Mouse (Mus musculus) lung, adult 2 months (tissue): ENCODE measurements around the gene Tbx2. TPM values are rescaled to one million over a fixed set of nuclear protein-coding genes. Genes with fewer than 3 reads are reported as not detected.
A peak's percentile ranks its signal among the peaks of the same experiment; 100 is the strongest.

Experiments
- DNase-seq: peaks from one replicate; pipeline ENCODE4 v3.0.0; 2022
- H3K4me1 ChIP-seq: fragments of 200-500 bp; 2 replicates; pipeline ENCODE4 v1.6.1; 2011; ENCODE audit warnings: low read length; ENCODE audit not compliant: control insufficient read depth, insufficient read depth
- H3K4me3 ChIP-seq: fragments of 200-500 bp; replicated peaks from 2 replicates; pipeline ENCODE3; 2011; ENCODE audit warnings: low read depth, mild to moderate bottlenecking, control low read depth, low read length; ENCODE audit errors: extremely low read depth
- CTCF ChIP-seq: fragments of 200-500 bp; IDR thresholded peaks from 2 replicates; pipeline ENCODE4 v1.5.1; 2011; ENCODE audit warnings: mild to moderate bottlenecking, low read length, control low read depth; ENCODE audit not compliant: insufficient read depth
- POLR2A ChIP-seq: fragments of 200-500 bp; IDR thresholded peaks from 2 replicates; pipeline ENCODE4 v1.6.1; 2011; ENCODE audit warnings: low read depth, mild to moderate bottlenecking, control low read depth, low read length, borderline replicate concordance; ENCODE audit errors: extremely low read depth
- WGBS: fragments of 180-500 bp; shearing (Covaris S2); methylation state at CpG from one replicate; pipeline ENCODE4 v1.1.7; 2018; 5-methylcytosine and 5-hydroxymethylcytosine counted together
- polyA plus RNA-seq: library from polyadenylated mRNA; depleted of rRNA; stranded (reverse); fragments of >200 nt; gene quantifications from 2 replicates; pipeline ENCODE4 v1.2.3, GENCODE M21; 2012

Gene Tbx2
- polyA plus RNA-seq, 1 experiment = 257 TPM

- Histone ChIP-seq H3K4me1 (no peaks in the 10 kb centered on the region), H3K4me3 (no peak overlapping the region)
- TF ChIP-seq POLR2A (no peak), CTCF (no peak)
- DNase-seq = no peak
- WGBS = 70% methylated on average over 1 of the region's 1 CpGs
Measured at GRCm38 (mm10) chr11:85805779-85806178, 26.6 kb upstream of the Tbx2 start.

GRCm38 (mm10) chr11:85807353-85807752, 25.0 kb upstream of the Tbx2 start:
- DNase-seq = no peak
- Histone ChIP-seq H3K4me1 (peaks cover 6% of the 10 kb centered on the region), H3K4me3 (no peak overlapping the region)
- 60% methylated on average over 11 of the region's 11 CpGs for WGBS
- TF ChIP-seq POLR2A (no peak), CTCF (no peak)

GRCm38 (mm10) chr11:85811229-85811628, 21.1 kb upstream of the Tbx2 start:
- H3K4me3 ChIP-seq = no peak overlapping the region
- peaks cover 10% of the 10 kb centered on the region for H3K4me1 ChIP-seq
- TF ChIP-seq POLR2A (no peak), CTCF (no peak)
- WGBS = 48% methylated on average over 4 of the region's 4 CpGs
- no peak for DNase-seq

GRCm38 (mm10) chr11:85811676-85812075, 20.7 kb upstream of the Tbx2 start:
- 88% methylated on average over 5 of the region's 5 CpGs for WGBS
- TF ChIP-seq CTCF = no peak
- no peak for TF ChIP-seq POLR2A
- DNase-seq = no peak
- H3K4me3 ChIP-seq = no peak overlapping the region
- H3K4me1 ChIP-seq = peaks cover 10% of the 10 kb centered on the region

GRCm38 (mm10) chr11:85812201-85812966, 20.0 kb upstream of the Tbx2 start:
- DNase-seq = peak; percentile 11
- Histone ChIP-seq H3K4me1 (peaks cover 10% of the 10 kb centered on the region), H3K4me3 (no peak overlapping the region)
- 63% methylated on average over 12 of the region's 12 CpGs for WGBS
- no peak for TF ChIP-seq CTCF
- no peak for TF ChIP-seq POLR2A

GRCm38 (mm10) chr11:85814678-85815077, 17.7 kb upstream of the Tbx2 start:
- Histone ChIP-seq H3K4me3 (no peak overlapping the region), H3K4me1 (peaks cover 10% of the 10 kb centered on the region)
- WGBS = 66% methylated on average over 4 of the region's 4 CpGs
- TF ChIP-seq POLR2A = no peak
- no peak for TF ChIP-seq CTCF
- no peak for DNase-seq

- Histone ChIP-seq H3K4me1 (peaks cover 10% of the 10 kb centered on the region), H3K4me3 (no peak overlapping the region)
- DNase-seq = no peak
- TF ChIP-seq POLR2A = no peak
- WGBS = 88% methylated on average over 5 of the region's 5 CpGs
Measured at GRCm38 (mm10) chr11:85816471-85816870, 15.9 kb upstream of the Tbx2 start.

GRCm38 (mm10) chr11:85818401-85818800, 13.9 kb upstream of the Tbx2 start:
- TF ChIP-seq CTCF = no peak
- H3K4me3 ChIP-seq = no peak overlapping the region
- no peak for DNase-seq
- 0 out of 2 replicates have a peak, but pooled peaks cover 2% of the 10 kb centered on the region for H3K4me1 ChIP-seq
- 95% methylated on average over 3 of the region's 3 CpGs for WGBS

- Histone ChIP-seq H3K4me1 (0 out of 2 replicates have a peak, but pooled peaks cover 2% of the 10 kb centered on the region), H3K4me3 (no peak overlapping the region)
- no peak for TF ChIP-seq CTCF
- 0 out of 2 replicates have a peak, but pooled peaks have one; percentile 4 for TF ChIP-seq POLR2A
- 91% methylated on average over 3 of the region's 3 CpGs for whole genome bisulfite sequencing
- DNase-seq = no peak
Measured at GRCm38 (mm10) chr11:85820959-85821358, 11.4 kb upstream of the Tbx2 start.

GRCm38 (mm10) chr11:85821659-85822058, 10.7 kb upstream of the Tbx2 start:
- no peak for DNase-seq
- no peak overlapping the region for H3K4me3 ChIP-seq
- TF ChIP-seq CTCF = no peak
- no peak for TF ChIP-seq POLR2A
- H3K4me1 ChIP-seq = 0 out of 2 replicates have a peak, but pooled peaks cover 2% of the 10 kb centered on the region
- 74% methylated on average over 9 of the region's 9 CpGs for WGBS
